Mouse (Mus musculus): ENCODE measurements around the gene Cxcl13. TPM values are rescaled to one million over a fixed set of nuclear protein-coding genes. Genes with fewer than 3 reads are reported as not detected.
A peak's percentile ranks its signal among the peaks of the same experiment; 100 is the strongest.

Cxcl13 gene
- polyA plus RNA-seq, 1 experiment from 2014 or later = 24.5 TPM

GRCm38 (mm10) chr5:95938044-95938625 is 18.6 kb upstream of the Cxcl13 start:
- WGBS = 62% methylated on average over 11 of the region's 11 CpGs
- Histone ChIP-seq H3K36me3 (ENCODE audit: control insufficient read depth, insufficient read depth, low read length) (no peaks in the 10 kb centered on the region), H3K27ac (ENCODE audit: low read length) (no peak overlapping the region), H3K4me1 (ENCODE audit: control insufficient read depth, insufficient read depth, low read length) (peaks cover 3% of the 10 kb centered on the region; the same call in 1 of the 2 replicates), H3K4me3 (ENCODE audit: low read depth, low read length) (no peak overlapping the region), H3K9ac (replicated peaks; ENCODE audit: low read depth, low read length) (no peak overlapping the region), H3K9me3 (ENCODE audit: control insufficient read depth, low read depth, low read length) (no peaks in the 10 kb centered on the region), H3K27me3 (ENCODE audit: control insufficient read depth, insufficient read depth, low read length) (no peaks in the 10 kb centered on the region), H3K4me2 (replicated peaks; ENCODE audit: low read depth, low read length) (no peak overlapping the region)
- no peak for ATAC-seq (ENCODE audit: insufficient number of reproducible peaks, insufficient read depth, low FRiP score, low read depth)

GRCm38 (mm10) chr5:95940682-95941221 is 16.0 kb upstream of the Cxcl13 start:
- H3K9ac ChIP-seq (replicated peaks; ENCODE audit: low read depth, low read length) = no peak overlapping the region
- 23% methylated on average over 4 of the region's 4 CpGs for WGBS
- no peak overlapping the region for H3K4me2 ChIP-seq (replicated peaks; ENCODE audit: low read depth, low read length)
- no peaks in the 10 kb centered on the region for H3K27me3 ChIP-seq (ENCODE audit: control insufficient read depth, insufficient read depth, low read length)
- 0 out of 2 replicates have a peak, but pooled peaks have one; percentile 14 for ATAC-seq (ENCODE audit: insufficient number of reproducible peaks, insufficient read depth, low FRiP score, low read depth)
- H3K27ac ChIP-seq (ENCODE audit: low read length) = no peak overlapping the region
- peaks cover 3% of the 10 kb centered on the region; the same call in 1 of the 2 replicates for H3K4me1 ChIP-seq (ENCODE audit: control insufficient read depth, insufficient read depth, low read length)
- H3K4me3 ChIP-seq (ENCODE audit: low read depth, low read length) = no peak overlapping the region
- H3K9me3 ChIP-seq (ENCODE audit: control insufficient read depth, low read depth, low read length) = no peaks in the 10 kb centered on the region
- H3K36me3 ChIP-seq (ENCODE audit: control insufficient read depth, insufficient read depth, low read length) = no peaks in the 10 kb centered on the region

GRCm38 (mm10) chr5:95941562-95941961 is 15.2 kb upstream of the Cxcl13 start:
- H3K4me3 ChIP-seq (ENCODE audit: low read depth, low read length) = no peak overlapping the region
- no peak for ATAC-seq (ENCODE audit: insufficient number of reproducible peaks, insufficient read depth, low FRiP score, low read depth)
- no peak overlapping the region for H3K27ac ChIP-seq (ENCODE audit: low read length)
- peaks cover 3% of the 10 kb centered on the region; the same call in 1 of the 2 replicates for H3K4me1 ChIP-seq (ENCODE audit: control insufficient read depth, insufficient read depth, low read length)
- no peaks in the 10 kb centered on the region for H3K36me3 ChIP-seq (ENCODE audit: control insufficient read depth, insufficient read depth, low read length)
- no peak overlapping the region for H3K9ac ChIP-seq (replicated peaks; ENCODE audit: low read depth, low read length)
- H3K27me3 ChIP-seq (ENCODE audit: control insufficient read depth, insufficient read depth, low read length) = no peaks in the 10 kb centered on the region
- H3K4me2 ChIP-seq (replicated peaks; ENCODE audit: low read depth, low read length) = no peak overlapping the region
- 72% methylated on average over 7 of the region's 7 CpGs for WGBS
- H3K9me3 ChIP-seq (ENCODE audit: control insufficient read depth, low read depth, low read length) = no peaks in the 10 kb centered on the region

- H3K27ac ChIP-seq (ENCODE audit: low read length) = no peak overlapping the region
- no peaks in the 10 kb centered on the region for H3K9me3 ChIP-seq (ENCODE audit: control insufficient read depth, low read depth, low read length)
- H3K9ac ChIP-seq (replicated peaks; ENCODE audit: low read depth, low read length) = no peak overlapping the region
- H3K4me3 ChIP-seq (ENCODE audit: low read depth, low read length) = no peak overlapping the region
- H3K4me2 ChIP-seq (replicated peaks; ENCODE audit: low read depth, low read length) = no peak overlapping the region
- WGBS = 43% methylated on average over 3 of the region's 3 CpGs
- no peaks in the 10 kb centered on the region for H3K27me3 ChIP-seq (ENCODE audit: control insufficient read depth, insufficient read depth, low read length)
- ATAC-seq (ENCODE audit: insufficient number of reproducible peaks, insufficient read depth, low FRiP score, low read depth) = no peak
- H3K4me1 ChIP-seq (ENCODE audit: control insufficient read depth, insufficient read depth, low read length) = peaks cover 3% of the 10 kb centered on the region; the same call in 1 of the 2 replicates
- H3K36me3 ChIP-seq (ENCODE audit: control insufficient read depth, insufficient read depth, low read length) = no peaks in the 10 kb centered on the region
Measured at GRCm38 (mm10) chr5:95945120-95945519, 11.6 kb upstream of the Cxcl13 start.

- 64% methylated on average over 2 of the region's 2 CpGs for WGBS
- H3K9ac ChIP-seq (replicated peaks; ENCODE audit: low read depth, low read length) = no peak overlapping the region
- no peaks in the 10 kb centered on the region for H3K4me1 ChIP-seq (ENCODE audit: control insufficient read depth, insufficient read depth, low read length)
- no peak for ATAC-seq (ENCODE audit: insufficient number of reproducible peaks, insufficient read depth, low FRiP score, low read depth)
- H3K36me3 ChIP-seq (ENCODE audit: control insufficient read depth, insufficient read depth, low read length) = no peaks in the 10 kb centered on the region
- no peak overlapping the region for H3K4me2 ChIP-seq (replicated peaks; ENCODE audit: low read depth, low read length)
- no peaks in the 10 kb centered on the region for H3K9me3 ChIP-seq (ENCODE audit: control insufficient read depth, low read depth, low read length)
- H3K27me3 ChIP-seq (ENCODE audit: control insufficient read depth, insufficient read depth, low read length) = no peaks in the 10 kb centered on the region
- H3K27ac ChIP-seq (ENCODE audit: low read length) = no peak overlapping the region
- H3K4me3 ChIP-seq (ENCODE audit: low read depth, low read length) = no peak overlapping the region
Measured at GRCm38 (mm10) chr5:95946344-95946743, 10.4 kb upstream of the Cxcl13 start.

GRCm38 (mm10) chr5:95948641-95949040 is 8.1 kb upstream of the Cxcl13 start:
- Histone ChIP-seq H3K36me3 (ENCODE audit: control insufficient read depth, insufficient read depth, low read length) (no peaks in the 10 kb centered on the region), H3K4me3 (ENCODE audit: low read depth, low read length) (no peak overlapping the region), H3K27me3 (ENCODE audit: control insufficient read depth, insufficient read depth, low read length) (no peaks in the 10 kb centered on the region), H3K9me3 (ENCODE audit: control insufficient read depth, low read depth, low read length) (no peaks in the 10 kb centered on the region), H3K4me1 (ENCODE audit: control insufficient read depth, insufficient read depth, low read length) (no peaks in the 10 kb centered on the region), H3K27ac (ENCODE audit: low read length) (no peak overlapping the region), H3K9ac (replicated peaks; ENCODE audit: low read depth, low read length) (no peak overlapping the region), H3K4me2 (replicated peaks; ENCODE audit: low read depth, low read length) (no peak overlapping the region)
- WGBS = 85% methylated on average over 3 of the region's 3 CpGs
- no peak for ATAC-seq (ENCODE audit: insufficient number of reproducible peaks, insufficient read depth, low FRiP score, low read depth)

GRCm38 (mm10) chr5:95949946-95950701 is 6.6 kb upstream of the Cxcl13 start:
- no peak overlapping the region for H3K9ac ChIP-seq (replicated peaks; ENCODE audit: low read depth, low read length)
- no peaks in the 10 kb centered on the region for H3K36me3 ChIP-seq (ENCODE audit: control insufficient read depth, insufficient read depth, low read length)
- ATAC-seq (ENCODE audit: insufficient number of reproducible peaks, insufficient read depth, low FRiP score, low read depth) = no peak
- H3K4me2 ChIP-seq (replicated peaks; ENCODE audit: low read depth, low read length) = peak overlapping the region; percentile 8; the same call in 1 of the 2 replicates
- H3K4me1 ChIP-seq (ENCODE audit: control insufficient read depth, insufficient read depth, low read length) = no peaks in the 10 kb centered on the region
- H3K9me3 ChIP-seq (ENCODE audit: control insufficient read depth, low read depth, low read length) = no peaks in the 10 kb centered on the region
- H3K4me3 ChIP-seq (ENCODE audit: low read depth, low read length) = no peak overlapping the region
- 9% methylated on average over 19 of the region's 19 CpGs for WGBS
- H3K27me3 ChIP-seq (ENCODE audit: control insufficient read depth, insufficient read depth, low read length) = no peaks in the 10 kb centered on the region
- H3K27ac ChIP-seq (ENCODE audit: low read length) = no peak overlapping the region

GRCm38 (mm10) chr5:95964940-95965339 is 8.2 kb downstream of the Cxcl13 start:
- Histone ChIP-seq H3K27me3 (ENCODE audit: control insufficient read depth, insufficient read depth, low read length) (no peaks in the 10 kb centered on the region), H3K9me3 (ENCODE audit: control insufficient read depth, low read depth, low read length) (no peaks in the 10 kb centered on the region), H3K36me3 (ENCODE audit: control insufficient read depth, insufficient read depth, low read length) (no peaks in the 10 kb centered on the region), H3K4me3 (ENCODE audit: low read depth, low read length) (no peak overlapping the region), H3K27ac (ENCODE audit: low read length) (no peak overlapping the region), H3K4me1 (ENCODE audit: control insufficient read depth, insufficient read depth, low read length) (0 out of 2 replicates have a peak, but pooled peaks cover 2% of the 10 kb centered on the region), H3K9ac (replicated peaks; ENCODE audit: low read depth, low read length) (no peak overlapping the region), H3K4me2 (replicated peaks; ENCODE audit: low read depth, low read length) (no peak overlapping the region)
- 21% methylated on average over 2 of the region's 2 CpGs for WGBS
- no peak for ATAC-seq (ENCODE audit: insufficient number of reproducible peaks, insufficient read depth, low FRiP score, low read depth)

All from stomach, embryonic 14.5 days (tissue).